Mouse (Mus musculus) ovary, postnatal 14 days (tissue): ENCODE results near the gene Igdcc4.

Experiments
- DNase-seq: peaks from one replicate; pipeline ENCODE4 v3.0.0; 2022; ENCODE audit warnings: low spot score

Igdcc4 gene

GRCm38 (mm10) chr9:65157631-65158030 lies 56.3 kb downstream of the Igdcc4 start:
- no peak for DNase-seq

GRCm38 (mm10) chr9:65161188-65161587 lies 59.9 kb downstream of the Igdcc4 start:
- no peak for DNase-seq

GRCm38 (mm10) chr9:65161881-65162280 lies 60.6 kb downstream of the Igdcc4 start:
- no peak for DNase-seq

- no peak for DNase-seq
These were observed 61.7 kb downstream of the Igdcc4 start for GRCm38 (mm10) chr9:65162711-65163639.

GRCm38 (mm10) chr9:65164870-65165269 lies 63.6 kb downstream of the Igdcc4 start:
- no peak for DNase-seq

- DNase-seq, result no peak
These were observed 65.1 kb downstream of the Igdcc4 start for GRCm38 (mm10) chr9:65166386-65166785.

GRCm38 (mm10) chr9:65168534-65168933 lies 67.2 kb downstream of the Igdcc4 start:
- DNase-seq, result no peak

- no peak for DNase-seq
These were observed 67.7 kb downstream of the Igdcc4 start for GRCm38 (mm10) chr9:65168952-65169351.

GRCm38 (mm10) chr9:65172654-65173053 lies 71.4 kb downstream of the Igdcc4 start:
- DNase-seq, result no peak

- DNase-seq, result no peak
These were observed 74.1 kb downstream of the Igdcc4 start for GRCm38 (mm10) chr9:65175234-65175938.

- no peak for DNase-seq
These were observed 74.9 kb downstream of the Igdcc4 start for GRCm38 (mm10) chr9:65175939-65176871.

- no peak for DNase-seq
These were observed 76.2 kb downstream of the Igdcc4 start for GRCm38 (mm10) chr9:65177497-65177896.

- no peak for DNase-seq
These were observed 76.6 kb downstream of the Igdcc4 start for GRCm38 (mm10) chr9:65177912-65178311.

- DNase-seq, result no peak
These were observed 77.3 kb downstream of the Igdcc4 start for GRCm38 (mm10) chr9:65178336-65179213.

GRCm38 (mm10) chr9:65179817-65180624 lies 78.7 kb downstream of the Igdcc4 start:
- no peak for DNase-seq
